Mouse (Mus musculus): ENCODE data around the gene H2al2a. TPM values are rescaled to one million over a fixed set of nuclear protein-coding genes. Genes with fewer than 3 reads are reported as not detected.
"Not testable (repeated sequence)": the region's sequence is repeated elsewhere in the genome, so short reads cannot be mapped to it uniquely, and the experiment has no call there.

The H2al2a gene
- polyA plus RNA-seq, 1 experiment from 2014 or later, result not detected

GRCm38 (mm10) chr2:17982747-17983146 is 14.0 kb downstream of the H2al2a start:
- no peak overlapping the region for H3K27ac ChIP-seq
- no peaks in the 10 kb centered on the region for H3K27me3 ChIP-seq (ENCODE audit: low read depth, poor library complexity, severe bottlenecking)
- H3K36me3 ChIP-seq, result no peaks in the 10 kb centered on the region
- H3K4me3 ChIP-seq, result no peak overlapping the region
- no peaks in the 10 kb centered on the region for H3K4me1 ChIP-seq
- H3K9me3 ChIP-seq (replicated peaks), result no peaks in the 10 kb centered on the region
- DNase-seq (ENCODE audit: low spot score), result no peak
- WGBS, result 96% methylated on average over 1 of the region's 1 CpGs

GRCm38 (mm10) chr2:17978706-17979105 is 18.1 kb downstream of the H2al2a start:
- Histone ChIP-seq H3K36me3 (no peaks in the 10 kb centered on the region), H3K27ac (no peak overlapping the region), H3K4me1 (peaks cover 6% of the 10 kb centered on the region), H3K27me3 (ENCODE audit: low read depth, poor library complexity, severe bottlenecking) (no peaks in the 10 kb centered on the region), H3K9me3 (replicated peaks) (no peaks in the 10 kb centered on the region), H3K4me3 (no peak overlapping the region)
- no peak for DNase-seq (ENCODE audit: low spot score)
- 95% methylated on average over 6 of the region's 6 CpGs for WGBS

- 93% methylated on average over 7 of the region's 7 CpGs for WGBS
- H3K27ac ChIP-seq; H3K9me3 ChIP-seq (replicated peaks); H3K27me3 ChIP-seq (ENCODE audit: low read depth, poor library complexity, severe bottlenecking); DNase-seq (ENCODE audit: low spot score); H3K36me3 ChIP-seq; H3K4me3 ChIP-seq; H3K4me1 ChIP-seq: not testable (repeated sequence)
Observed at GRCm38 (mm10) chr2:17978251-17978650, 18.5 kb downstream of the H2al2a start.

GRCm38 (mm10) chr2:17977645-17978044 is 19.1 kb downstream of the H2al2a start:
- not testable (repeated sequence) for DNase-seq (ENCODE audit: low spot score); H3K36me3 ChIP-seq; H3K27ac ChIP-seq; H3K27me3 ChIP-seq (ENCODE audit: low read depth, poor library complexity, severe bottlenecking); H3K4me1 ChIP-seq; H3K9me3 ChIP-seq (replicated peaks); H3K4me3 ChIP-seq

GRCm38 (mm10) chr2:17975601-17976327 is 21.0 kb downstream of the H2al2a start:
- H3K4me1 ChIP-seq, result peaks cover 6% of the 10 kb centered on the region
- DNase-seq (ENCODE audit: low spot score), result no peak
- WGBS, result 61% methylated on average over 4 of the region's 4 CpGs
- no peaks in the 10 kb centered on the region for H3K9me3 ChIP-seq (replicated peaks)
- H3K27me3 ChIP-seq (ENCODE audit: low read depth, poor library complexity, severe bottlenecking), result no peaks in the 10 kb centered on the region
- no peaks in the 10 kb centered on the region for H3K36me3 ChIP-seq
- H3K27ac ChIP-seq, result no peak overlapping the region
- no peak overlapping the region for H3K4me3 ChIP-seq

- Histone ChIP-seq H3K4me1 (peaks cover 12% of the 10 kb centered on the region), H3K27me3 (ENCODE audit: low read depth, poor library complexity, severe bottlenecking) (no peaks in the 10 kb centered on the region), H3K36me3 (no peaks in the 10 kb centered on the region), H3K27ac (no peak overlapping the region), H3K9me3 (replicated peaks) (no peaks in the 10 kb centered on the region), H3K4me3 (no peak overlapping the region)
- 28% methylated on average over 2 of the region's 2 CpGs for WGBS
- no peak for DNase-seq (ENCODE audit: low spot score)
Observed at GRCm38 (mm10) chr2:17973868-17974440, 22.8 kb downstream of the H2al2a start.

- DNase-seq (ENCODE audit: low spot score), result no peak
- H3K36me3 ChIP-seq, result no peaks in the 10 kb centered on the region
- H3K27ac ChIP-seq, result no peak overlapping the region
- peaks cover 12% of the 10 kb centered on the region for H3K4me1 ChIP-seq
- no peak overlapping the region for H3K4me3 ChIP-seq
- no peaks in the 10 kb centered on the region for H3K27me3 ChIP-seq (ENCODE audit: low read depth, poor library complexity, severe bottlenecking)
- 86% methylated on average over 5 of the region's 5 CpGs for WGBS
- H3K9me3 ChIP-seq (replicated peaks), result no peaks in the 10 kb centered on the region
Observed at GRCm38 (mm10) chr2:17973246-17973645, 23.5 kb downstream of the H2al2a start.

- Histone ChIP-seq H3K9me3 (replicated peaks) (no peaks in the 10 kb centered on the region), H3K36me3 (no peaks in the 10 kb centered on the region), H3K27ac (no peak overlapping the region), H3K4me1 (peaks cover 12% of the 10 kb centered on the region), H3K4me3 (no peak overlapping the region), H3K27me3 (ENCODE audit: low read depth, poor library complexity, severe bottlenecking) (no peaks in the 10 kb centered on the region)
- DNase-seq (ENCODE audit: low spot score), result no peak
- WGBS, result 95% methylated on average over 2 of the region's 2 CpGs
Observed at GRCm38 (mm10) chr2:17972843-17973242, 23.9 kb downstream of the H2al2a start.

GRCm38 (mm10) chr2:17971407-17971806 is 25.4 kb downstream of the H2al2a start:
- Histone ChIP-seq H3K27ac (no peak overlapping the region), H3K4me3 (no peak overlapping the region), H3K36me3 (no peaks in the 10 kb centered on the region), H3K9me3 (replicated peaks) (no peaks in the 10 kb centered on the region), H3K4me1 (peaks cover 12% of the 10 kb centered on the region), H3K27me3 (ENCODE audit: low read depth, poor library complexity, severe bottlenecking) (no peaks in the 10 kb centered on the region)
- WGBS, result 73% methylated on average over 6 of the region's 6 CpGs
- no peak for DNase-seq (ENCODE audit: low spot score)

GRCm38 (mm10) chr2:17970662-17971061 is 26.1 kb downstream of the H2al2a start:
- Histone ChIP-seq H3K9me3 (replicated peaks) (no peaks in the 10 kb centered on the region), H3K27ac (no peak overlapping the region), H3K27me3 (ENCODE audit: low read depth, poor library complexity, severe bottlenecking) (no peaks in the 10 kb centered on the region), H3K4me3 (no peak overlapping the region), H3K4me1 (peaks cover 12% of the 10 kb centered on the region), H3K36me3 (no peaks in the 10 kb centered on the region)
- WGBS, result 31% methylated on average over 1 of the region's 1 CpGs
- DNase-seq (ENCODE audit: low spot score), result no peak

- H3K36me3 ChIP-seq, result no peaks in the 10 kb centered on the region
- H3K4me3 ChIP-seq, result no peak overlapping the region
- peaks cover 12% of the 10 kb centered on the region for H3K4me1 ChIP-seq
- DNase-seq (ENCODE audit: low spot score), result no peak
- no peaks in the 10 kb centered on the region for H3K9me3 ChIP-seq (replicated peaks)
- H3K27ac ChIP-seq, result no peak overlapping the region
- no peaks in the 10 kb centered on the region for H3K27me3 ChIP-seq (ENCODE audit: low read depth, poor library complexity, severe bottlenecking)
Observed at GRCm38 (mm10) chr2:17970187-17970586, 26.6 kb downstream of the H2al2a start.

- H3K36me3 ChIP-seq, result no peaks in the 10 kb centered on the region
- no peaks in the 10 kb centered on the region for H3K9me3 ChIP-seq (replicated peaks)
- no peaks in the 10 kb centered on the region for H3K27me3 ChIP-seq (ENCODE audit: low read depth, poor library complexity, severe bottlenecking)
- H3K27ac ChIP-seq, result no peak overlapping the region
- 0 out of 2 replicates have a peak, but pooled peaks cover 6% of the 10 kb centered on the region for H3K4me1 ChIP-seq
- no peak overlapping the region for H3K4me3 ChIP-seq
- DNase-seq (ENCODE audit: low spot score), result no peak
- WGBS, result 86% methylated on average over 2 of the region's 2 CpGs
Observed at GRCm38 (mm10) chr2:17968571-17968970, 28.2 kb downstream of the H2al2a start.

GRCm38 (mm10) chr2:17968037-17968436 is 28.7 kb downstream of the H2al2a start:
- not testable (repeated sequence) for DNase-seq (ENCODE audit: low spot score); H3K36me3 ChIP-seq; H3K27me3 ChIP-seq (ENCODE audit: low read depth, poor library complexity, severe bottlenecking); H3K27ac ChIP-seq; H3K9me3 ChIP-seq (replicated peaks); H3K4me1 ChIP-seq; H3K4me3 ChIP-seq
- 93% methylated on average over 3 of the region's 3 CpGs for WGBS

- Histone ChIP-seq H3K9me3 (replicated peaks) (no peaks in the 10 kb centered on the region), H3K4me1 (no peaks in the 10 kb centered on the region), H3K4me3 (no peak overlapping the region), H3K27ac (no peak overlapping the region), H3K36me3 (no peaks in the 10 kb centered on the region), H3K27me3 (ENCODE audit: low read depth, poor library complexity, severe bottlenecking) (no peaks in the 10 kb centered on the region)
- no peak for DNase-seq (ENCODE audit: low spot score)
- 86% methylated on average over 1 of the region's 1 CpGs for WGBS
Observed at GRCm38 (mm10) chr2:17959501-17959900, 37.3 kb downstream of the H2al2a start.

All from limb, embryonic 10.5 days (tissue).